Mouse (Mus musculus) granulocyte monocyte progenitor cell, adult 5-6 weeks (primary cell): ENCODE measurements at regions not wholly inside any gene's neighbourhood (a gene's known extent, or its start where the extent isn't known, plus 50 kb on each side); places are given as distances from the start of the nearest gene placed in this dataset.

Source experiments
- ATAC-seq: replicated peaks from 2 replicates; pipeline ENCODE4 v1.8.0; 2016; ENCODE audit warnings: mild to moderate bottlenecking, moderate TSS enrichment, inconsistent platforms; ENCODE audit not compliant: poor library complexity, severe bottlenecking

DNA sequence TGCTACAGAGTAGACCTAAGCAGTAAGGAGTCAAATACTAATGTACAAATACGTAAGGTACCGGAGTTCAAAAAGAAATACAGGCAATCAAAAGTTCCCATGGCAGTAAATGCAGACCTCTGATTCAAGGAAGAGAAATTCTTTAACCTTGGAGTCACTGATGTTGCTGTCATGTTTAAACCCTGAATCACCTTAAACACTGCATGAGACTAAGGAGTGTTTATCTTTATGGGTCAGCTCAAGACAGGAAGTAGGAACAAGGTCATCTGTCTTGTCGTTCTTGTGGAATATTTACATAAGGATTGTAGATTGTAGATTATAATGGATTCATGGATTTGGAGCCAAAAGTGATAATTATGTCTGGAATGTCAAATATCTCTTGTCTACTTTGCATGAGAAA is 1708.7 kb upstream of the Slc10a2 start:
- ATAC-seq = no peak

GRCm38 (mm10) chr8:6807116-6807515 is 1702.0 kb upstream of the Slc10a2 start:
- ATAC-seq = no peak

DNA sequence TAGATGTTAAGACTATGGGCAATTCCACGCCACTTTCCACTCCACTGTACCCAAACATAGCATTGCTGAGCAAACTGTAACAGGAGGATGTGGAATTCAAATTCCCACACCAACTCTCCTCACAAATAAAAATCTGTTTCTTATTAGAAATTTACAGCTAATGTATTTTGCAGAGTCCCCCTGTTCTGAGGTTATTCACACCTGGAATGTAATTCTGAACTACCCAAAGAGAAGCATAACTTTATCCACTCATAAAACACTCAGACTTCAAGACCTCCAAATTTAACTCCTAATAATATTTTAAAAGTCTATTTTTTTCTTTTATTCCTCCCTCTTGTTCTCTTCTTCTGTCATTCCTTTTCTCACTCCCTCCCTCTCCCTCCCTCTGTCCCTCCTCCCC is 1698.0 kb upstream of the Slc10a2 start:
- no peak for ATAC-seq

DNA sequence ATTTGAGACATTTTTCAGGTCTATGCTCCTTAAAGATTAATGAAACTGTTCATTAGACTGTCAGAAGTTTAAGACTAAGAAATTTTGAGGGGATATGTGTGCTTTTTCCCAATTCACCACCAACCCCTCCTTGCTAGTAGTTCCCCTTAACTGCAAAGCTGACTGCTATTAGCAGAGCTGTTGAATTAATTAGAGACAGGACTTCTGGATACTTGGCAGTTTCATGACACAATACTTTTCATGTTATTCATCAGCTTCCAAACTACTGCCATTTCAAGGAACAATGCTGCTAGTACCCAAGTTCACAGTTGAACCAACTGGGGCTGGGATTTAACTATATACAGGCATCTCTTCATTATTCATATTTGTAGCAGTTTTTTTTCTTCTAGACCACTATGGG is 1695.9 kb upstream of the Slc10a2 start:
- no peak for ATAC-seq

DNA sequence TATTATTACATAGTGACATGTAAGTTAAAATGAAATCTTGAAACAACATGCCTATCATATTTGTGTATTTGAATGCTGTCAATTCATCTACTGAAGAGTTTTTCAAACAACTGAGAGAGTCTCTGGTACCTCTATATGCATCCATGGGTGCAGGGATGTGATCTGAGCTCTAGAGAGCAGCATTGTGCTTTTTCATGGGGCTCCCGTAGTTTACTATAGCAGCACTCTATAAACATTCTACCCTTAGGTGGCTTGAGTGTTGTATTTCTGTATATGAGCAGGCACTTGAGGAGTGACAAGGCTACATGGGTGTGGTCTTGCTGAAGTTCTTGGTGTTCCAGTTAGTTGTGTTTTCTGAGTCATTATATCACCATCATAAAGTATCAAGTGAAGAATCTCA is 1683.9 kb upstream of the Slc10a2 start:
- ATAC-seq = no peak

DNA sequence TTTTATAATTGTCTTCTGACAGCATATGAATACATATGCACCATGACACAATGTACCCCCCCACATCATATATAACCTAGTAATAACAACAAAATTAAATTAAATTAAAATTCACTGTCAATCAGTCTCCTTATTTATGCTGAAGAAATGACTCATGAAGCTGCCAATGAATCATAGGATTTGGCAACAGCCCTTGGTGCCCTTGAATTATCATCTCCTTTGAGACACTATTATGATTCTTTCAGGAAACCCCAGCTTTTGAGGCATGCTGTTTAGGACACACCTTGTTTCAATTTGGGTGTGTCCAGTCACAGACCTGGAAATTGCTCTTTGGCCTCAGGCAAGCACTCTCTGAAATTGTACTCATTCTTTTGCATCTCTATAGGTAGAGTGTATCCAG is 1675.8 kb upstream of the Slc10a2 start:
- no peak for ATAC-seq

DNA sequence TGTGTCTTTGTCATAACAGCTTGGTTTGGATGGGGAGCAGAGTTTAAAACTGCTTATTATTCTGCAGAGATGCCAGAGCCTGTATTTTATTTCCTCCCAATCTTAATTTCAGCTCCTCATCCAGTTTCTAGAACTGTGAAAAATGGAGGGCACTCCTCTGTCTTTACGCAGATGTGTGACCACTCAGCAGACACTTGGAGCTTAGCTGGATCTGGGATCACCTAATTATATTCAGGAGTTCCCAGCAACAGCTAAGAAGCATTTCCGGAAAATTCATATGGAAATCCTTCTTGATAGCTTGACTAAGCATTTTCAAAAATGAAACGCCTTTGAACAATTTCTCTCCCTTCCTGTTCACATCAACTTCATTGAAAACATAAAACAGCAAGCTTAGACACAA is 1670.0 kb upstream of the Slc10a2 start:
- ATAC-seq = no peak

GRCm38 (mm10) chr8:6729571-6729970 is 1624.4 kb upstream of the Slc10a2 start:
- no peak for ATAC-seq

DNA sequence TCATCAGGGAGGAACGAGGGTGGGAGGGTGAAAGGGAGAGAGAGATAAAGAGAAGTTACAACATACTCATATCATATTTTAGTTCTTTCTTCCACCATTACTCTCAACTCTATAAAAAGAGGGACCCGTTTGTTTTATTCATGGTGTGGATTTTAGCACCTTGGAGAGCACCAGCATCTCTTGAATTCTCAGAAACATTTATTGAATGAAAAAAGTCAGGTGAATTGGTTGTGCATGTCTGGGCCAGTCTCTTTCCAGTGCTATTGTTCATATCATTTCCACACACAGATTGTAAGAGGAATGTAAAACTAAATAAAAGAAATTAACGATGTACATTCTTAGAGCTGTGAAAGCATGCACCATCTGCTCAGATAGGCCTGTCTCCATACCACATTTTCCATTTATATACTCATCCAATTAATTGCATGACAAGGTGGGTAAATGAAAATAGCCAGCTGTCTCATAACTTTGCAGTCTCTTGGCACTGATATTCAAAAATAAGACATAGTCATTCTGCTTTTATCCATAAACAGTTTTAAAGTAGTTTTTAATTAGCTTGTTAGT is 1603.8 kb upstream of the Slc10a2 start:
- no peak for ATAC-seq

DNA sequence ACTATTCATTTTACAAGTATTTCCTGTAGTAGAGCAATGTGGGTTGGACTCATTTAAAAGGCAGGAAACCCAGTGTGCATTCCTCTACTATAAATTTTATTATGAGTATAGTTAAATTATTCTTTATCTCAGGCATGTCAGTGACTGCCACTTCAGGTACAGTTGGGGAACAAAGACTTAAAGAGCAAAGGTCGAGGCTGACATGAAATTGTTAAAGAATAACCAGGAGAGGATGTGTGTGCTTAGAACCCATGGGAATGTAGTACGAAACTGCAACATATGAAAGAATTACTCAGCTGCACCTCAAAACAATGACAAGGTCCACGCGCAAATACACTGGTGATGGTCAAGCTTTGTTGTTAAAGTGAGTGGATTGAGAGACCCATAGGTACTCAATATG is 1583.4 kb upstream of the Slc10a2 start:
- no peak for ATAC-seq

DNA sequence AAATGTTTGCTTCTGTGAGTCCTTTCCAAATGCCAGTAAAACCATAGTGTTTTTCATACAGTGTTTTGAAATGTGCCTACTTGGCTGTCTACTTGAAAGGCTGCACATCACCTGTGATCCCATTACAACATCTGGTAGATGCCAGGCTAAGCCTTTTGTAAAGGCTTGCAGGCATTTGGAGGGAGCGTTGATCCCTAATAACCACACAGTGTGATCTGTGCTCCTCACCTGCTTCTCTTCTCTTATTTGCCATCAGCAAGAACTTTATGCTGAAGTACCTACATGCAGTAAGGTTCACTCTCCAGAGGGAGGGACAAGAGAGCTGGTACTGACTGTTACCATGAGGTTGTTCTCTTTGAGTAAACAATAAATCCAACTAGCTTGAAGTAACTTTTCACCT is 1553.7 kb upstream of the Slc10a2 start:
- ATAC-seq = no peak

DNA sequence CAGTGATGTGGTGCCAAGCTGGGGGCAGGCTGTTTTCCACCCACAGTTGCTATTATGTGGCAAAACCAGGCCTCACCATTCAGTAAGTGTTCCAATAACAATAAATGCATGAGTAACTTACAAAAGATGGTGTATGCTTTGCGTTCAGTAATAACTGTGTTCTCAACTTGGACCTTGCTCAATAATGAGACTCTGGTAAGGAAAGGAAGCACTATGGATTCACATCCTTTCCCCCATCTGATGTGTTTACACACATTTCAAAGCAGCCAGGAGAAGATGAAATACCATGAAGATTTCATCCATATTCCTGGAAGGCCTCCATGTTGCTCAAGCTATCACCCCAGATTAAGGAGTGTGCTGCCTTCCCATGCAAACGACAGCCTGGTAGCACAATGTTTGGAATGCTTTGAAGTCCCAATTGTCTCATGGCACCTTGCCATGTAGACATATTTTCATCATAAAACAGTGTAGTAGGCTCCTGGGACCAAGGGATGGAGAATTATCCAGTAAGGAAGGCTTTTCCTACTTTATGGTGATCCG is 1552.4 kb upstream of the Slc10a2 start:
- no peak for ATAC-seq

GRCm38 (mm10) chr8:6652180-6652579 is 1547.0 kb upstream of the Slc10a2 start:
- no peak for ATAC-seq

DNA sequence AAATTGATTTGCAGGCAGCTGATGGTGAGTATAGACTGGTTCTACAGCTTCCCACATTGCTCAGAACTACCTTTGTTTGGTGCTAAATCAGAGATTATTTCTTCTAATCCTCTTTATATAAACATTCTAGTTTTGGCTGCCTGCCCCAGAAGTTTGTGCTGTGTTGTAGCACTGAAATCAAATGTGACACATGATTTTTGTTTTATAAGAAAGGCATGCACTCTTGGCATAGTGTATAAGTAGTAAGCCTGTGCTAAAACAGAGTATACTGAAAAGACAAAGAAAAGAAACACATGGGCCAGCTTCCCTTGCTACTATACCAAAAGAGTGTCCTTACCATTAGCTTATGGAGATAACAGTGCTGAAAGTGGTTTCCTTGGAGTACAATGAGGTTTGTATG is 1542.9 kb upstream of the Slc10a2 start:
- no peak for ATAC-seq

GRCm38 (mm10) chr8:6645287-6645957 is 1540.3 kb upstream of the Slc10a2 start:
- ATAC-seq = peak; percentile 56

GRCm38 (mm10) chr8:6644396-6644795 is 1539.2 kb upstream of the Slc10a2 start:
- no peak for ATAC-seq

GRCm38 (mm10) chr8:6627009-6627557 is 1521.9 kb upstream of the Slc10a2 start:
- ATAC-seq = no peak

DNA sequence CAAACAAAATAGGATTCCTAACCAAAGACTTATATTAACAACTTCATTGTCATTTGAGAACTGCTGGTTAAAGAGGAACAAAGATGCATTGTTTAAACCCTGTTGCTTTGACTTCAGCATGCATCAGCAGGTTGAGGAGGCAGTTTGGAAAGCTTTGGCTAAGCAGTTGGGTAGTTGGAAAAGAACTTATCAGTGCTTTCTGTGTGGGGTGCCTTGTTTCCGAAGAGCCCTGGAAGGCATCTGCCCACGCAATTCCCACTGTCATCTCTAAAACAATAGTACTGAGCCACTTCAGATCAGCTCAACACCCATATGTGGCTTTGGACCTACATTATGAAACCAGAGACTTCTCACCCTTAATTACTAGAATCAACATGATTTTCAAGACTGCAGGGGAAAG is 1503.7 kb upstream of the Slc10a2 start:
- no peak for ATAC-seq

GRCm38 (mm10) chr8:6606854-6607535 is 1501.8 kb upstream of the Slc10a2 start:
- peak; percentile 97 for ATAC-seq

DNA sequence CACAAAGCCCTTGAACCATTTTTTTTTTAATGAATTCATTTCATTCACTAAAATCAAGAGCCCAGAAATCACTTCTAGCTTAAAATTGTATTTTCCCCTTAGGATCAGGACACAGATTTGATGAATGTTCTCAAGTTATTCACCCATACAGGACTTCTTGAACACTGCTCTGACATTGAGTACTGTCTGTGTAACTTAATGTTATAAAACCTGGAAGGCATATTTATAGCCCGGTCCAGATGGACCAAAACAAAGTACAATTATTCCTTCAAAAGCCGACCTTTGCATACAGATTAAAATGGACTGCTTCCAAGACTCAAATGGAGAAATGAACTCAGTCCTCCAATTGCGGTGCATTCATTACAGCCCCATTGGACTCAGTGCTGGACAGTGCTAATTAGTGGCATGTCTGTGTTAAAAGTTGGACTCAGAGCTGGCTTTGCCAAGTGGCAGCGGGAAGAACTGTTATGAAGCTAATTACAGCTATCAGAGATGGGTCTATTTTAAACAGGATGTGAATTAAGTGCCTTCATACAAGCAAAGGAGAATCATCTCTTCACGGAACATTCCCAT is 1499.2 kb upstream of the Slc10a2 start:
- ATAC-seq = no peak

GRCm38 (mm10) chr8:6590146-6590545 is 1485.0 kb upstream of the Slc10a2 start:
- no peak for ATAC-seq
